Mouse (Mus musculus): ENCODE measurements around the gene Fam161b. TPM values are rescaled to one million over a fixed set of nuclear protein-coding genes. Genes with fewer than 3 reads are reported as not detected.

Fam161b gene
- total RNA-seq (2022), result 1 to 10 TPM; 2.3 to 3.9 (median 3.3) TPM

- peak; percentile 94 for DNase-seq
Measured at GRCm38 (mm10) chr12:84361555-84362489, at the start of gene Fam161b, which contains the start of gene Coq6. Gene Fam161b (minus strand): TSS chr12:84361833. Gene Coq6 (plus strand): TSS chr12:84361657.

DNA sequence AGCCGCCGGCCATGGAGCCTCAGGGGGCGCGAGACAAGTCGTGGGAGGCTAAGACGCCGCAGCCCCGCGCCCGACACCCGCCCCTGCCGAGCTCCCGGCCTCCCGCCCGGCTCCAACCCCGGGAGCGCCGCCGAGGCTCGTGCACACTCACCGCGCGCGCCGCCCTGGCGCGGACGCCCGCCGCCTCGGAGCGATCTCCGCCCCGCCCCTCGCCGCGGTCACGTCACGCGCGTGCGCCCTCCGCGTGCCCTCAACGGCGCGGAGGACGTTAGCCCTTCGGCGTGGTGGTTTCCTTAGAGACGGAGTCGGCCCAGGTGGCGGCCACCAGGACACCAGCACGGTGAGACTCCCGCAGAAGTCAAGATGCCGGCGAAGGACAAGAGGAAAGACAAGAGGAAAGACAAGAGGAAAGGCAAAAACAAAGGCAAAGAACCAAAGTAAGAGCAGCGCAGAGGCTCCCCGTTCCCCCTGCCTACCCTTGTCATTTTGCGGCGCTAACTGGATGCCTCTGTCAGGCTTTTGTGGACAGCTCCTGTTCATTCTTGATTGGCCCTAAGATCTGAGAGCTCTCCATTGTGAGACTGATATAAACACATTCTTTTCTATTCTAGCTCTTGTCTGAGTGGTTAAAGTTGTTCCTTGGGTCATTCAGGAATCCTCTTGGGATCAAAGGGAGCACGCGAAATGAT, 47.3 kb upstream of the Fam161b start, which contains the start of the genes Entpd5 and Bbof1:
Gene Entpd5, minus strand, starts transcription at position 211 of the 689 bp plus-strand sequence.
Gene Bbof1, plus strand, starts transcription at position 253 of the 689 bp plus-strand sequence.
- DNase-seq, result peak; percentile 80

DNA sequence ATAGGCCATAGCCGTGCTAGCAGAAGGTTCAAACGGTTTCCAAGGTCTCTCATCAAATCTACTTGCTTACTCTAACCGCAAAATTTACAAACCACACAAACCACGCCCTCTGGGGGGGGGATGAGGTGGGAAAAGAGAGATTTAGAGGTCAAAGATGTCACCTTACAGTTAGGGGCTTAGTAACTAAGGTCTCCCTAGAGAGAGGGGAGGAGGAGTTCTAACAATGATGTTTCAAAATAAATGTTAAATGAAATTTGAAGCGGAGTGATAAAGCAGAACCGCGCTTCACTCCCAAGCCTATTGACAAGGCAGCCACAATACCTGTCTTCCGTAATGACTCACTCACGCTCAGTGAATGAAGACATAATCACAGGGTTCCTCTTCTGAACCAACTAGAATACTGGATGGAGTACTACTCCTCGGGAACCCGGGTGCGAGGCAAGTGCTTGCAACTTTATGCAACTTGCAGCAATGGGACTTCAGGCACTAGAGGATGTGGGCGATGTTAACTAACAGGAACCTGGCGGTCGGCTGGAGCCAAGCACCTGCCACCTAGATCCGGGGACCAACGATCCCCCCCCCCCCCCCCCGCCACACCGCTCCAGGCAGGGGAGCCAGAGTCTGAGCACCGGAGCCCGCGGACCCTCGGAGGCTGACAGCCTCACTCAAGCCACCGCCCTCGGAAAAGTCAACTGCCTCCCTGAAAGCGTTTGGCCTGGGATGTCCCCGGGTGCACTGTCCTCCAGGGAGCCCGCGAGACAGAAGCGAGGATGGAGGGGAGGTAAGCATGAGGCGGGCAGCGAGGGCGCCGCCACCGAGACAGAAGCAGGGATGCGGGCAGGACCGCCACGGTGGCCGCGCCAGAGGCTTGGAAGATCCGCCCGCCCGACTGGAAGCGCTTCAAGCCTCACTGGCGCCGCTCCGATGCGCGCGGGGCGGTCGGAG, 46.5 kb upstream of the Fam161b start:
- no peak for DNase-seq

DNA sequence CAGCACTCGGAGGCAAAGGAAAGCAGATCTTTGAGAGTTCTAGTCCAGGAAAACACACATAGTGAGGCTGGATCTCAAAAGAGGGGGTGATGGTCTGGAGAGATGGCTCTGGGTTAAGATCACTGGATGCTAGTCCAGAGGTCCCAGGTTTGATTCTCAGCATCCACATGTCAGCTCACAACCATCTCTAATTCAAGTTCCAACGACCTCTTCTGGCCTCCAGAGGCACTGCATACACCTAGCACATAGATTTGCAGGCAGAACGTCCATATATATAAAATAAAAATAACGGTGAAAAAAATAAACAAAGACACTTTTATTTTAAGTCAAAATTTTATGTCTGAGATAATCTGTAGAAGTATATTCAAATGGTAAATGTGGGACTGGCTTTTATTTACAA, 45.6 kb upstream of the Fam161b start:
- DNase-seq, result no peak

DNA sequence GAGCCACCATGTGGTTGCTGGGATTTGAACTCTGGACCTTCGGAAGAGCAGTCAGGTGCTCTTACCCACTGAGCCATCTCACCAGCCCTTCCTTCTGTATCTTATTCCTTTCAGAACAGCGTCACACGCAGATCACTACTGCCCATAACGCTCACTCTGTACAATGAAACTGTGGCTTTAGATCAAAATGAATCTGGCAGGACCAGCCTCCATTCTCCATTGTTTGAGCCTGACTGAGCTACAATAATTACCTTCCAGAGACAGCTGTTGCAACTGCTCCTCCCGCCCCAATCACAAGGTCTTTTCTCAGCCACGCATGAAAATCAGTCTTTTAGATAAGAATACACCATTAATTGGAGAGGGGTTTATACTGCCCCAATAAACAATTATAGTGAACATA, 42.9 kb upstream of the Fam161b start:
- no peak for DNase-seq

- no peak for DNase-seq
Measured at GRCm38 (mm10) chr12:84402923-84403322, 41.3 kb upstream of the Fam161b start.

DNA sequence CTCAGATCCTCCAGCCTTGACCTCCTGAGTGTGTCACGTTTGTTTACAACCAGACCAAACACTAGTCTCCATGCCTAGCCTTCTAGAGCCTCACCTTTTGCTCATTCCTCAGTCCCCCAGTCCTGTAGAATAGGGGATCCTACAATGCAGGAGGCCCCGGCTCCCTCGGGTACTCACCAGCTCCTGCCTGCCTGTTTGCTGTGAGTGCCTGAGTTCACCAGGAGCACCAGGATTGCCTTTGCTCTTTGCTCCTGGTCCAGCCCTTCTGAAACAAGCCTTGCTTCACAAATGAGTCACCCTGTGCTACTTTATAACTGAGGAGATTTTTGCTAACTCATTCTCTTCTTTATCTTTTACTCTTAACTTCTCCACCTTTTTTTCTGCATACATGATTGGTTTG, 39.0 kb upstream of the Fam161b start:
- peak; percentile 42 for DNase-seq

- peak; percentile 53 for DNase-seq
Measured at GRCm38 (mm10) chr12:84400068-84400467, 38.4 kb upstream of the Fam161b start.

DNA sequence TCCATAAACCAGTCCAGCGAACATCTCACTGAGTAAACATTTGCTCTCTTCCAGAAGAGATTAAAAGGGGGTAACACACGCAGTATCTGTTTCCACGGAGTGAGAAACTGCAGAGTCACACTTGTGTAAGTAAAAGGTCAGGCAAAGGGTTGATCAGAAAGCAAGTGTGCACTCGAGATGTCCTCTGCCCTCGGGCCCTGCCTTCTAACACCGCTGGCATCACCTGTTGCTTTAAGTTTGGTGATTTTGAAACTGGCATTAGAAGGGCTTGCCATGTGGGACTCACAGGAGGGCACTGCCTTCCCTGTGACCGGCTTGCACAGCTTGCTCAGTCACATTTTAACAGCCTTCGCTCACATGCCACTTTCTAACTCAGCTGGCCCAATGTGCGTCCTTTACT, 38.0 kb upstream of the Fam161b start:
- no peak for DNase-seq

- DNase-seq, result no peak
Measured at GRCm38 (mm10) chr12:84399135-84399534, 37.5 kb upstream of the Fam161b start.

DNA sequence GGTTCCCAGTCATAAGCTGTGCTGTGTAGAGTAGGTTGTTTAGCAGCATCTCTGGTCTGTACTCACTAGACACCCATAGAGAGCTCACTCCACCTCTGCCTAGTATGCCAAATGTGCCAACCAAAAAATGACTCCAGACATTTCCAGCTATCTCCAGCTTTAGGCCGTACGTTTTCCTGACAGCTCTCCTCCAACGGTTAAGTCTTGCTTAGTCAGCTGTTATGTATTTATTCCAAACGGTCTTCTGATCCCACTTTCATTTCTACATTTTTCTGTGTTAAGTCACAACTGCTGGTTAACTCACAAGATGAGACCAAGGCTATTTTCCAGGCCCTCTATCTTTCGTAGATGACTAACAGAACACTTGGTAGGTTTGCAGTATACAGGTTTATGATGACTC, 37.0 kb upstream of the Fam161b start:
- no peak for DNase-seq

- DNase-seq, result no peak
Measured at GRCm38 (mm10) chr12:84397685-84398084, 36.1 kb upstream of the Fam161b start.

- no peak for DNase-seq
Measured at GRCm38 (mm10) chr12:84396947-84397679, 35.5 kb upstream of the Fam161b start.

GRCm38 (mm10) chr12:84393847-84394246, 32.2 kb upstream of the Fam161b start:
- no peak for DNase-seq

GRCm38 (mm10) chr12:84392681-84393080, 31.0 kb upstream of the Fam161b start:
- DNase-seq, result no peak

DNA sequence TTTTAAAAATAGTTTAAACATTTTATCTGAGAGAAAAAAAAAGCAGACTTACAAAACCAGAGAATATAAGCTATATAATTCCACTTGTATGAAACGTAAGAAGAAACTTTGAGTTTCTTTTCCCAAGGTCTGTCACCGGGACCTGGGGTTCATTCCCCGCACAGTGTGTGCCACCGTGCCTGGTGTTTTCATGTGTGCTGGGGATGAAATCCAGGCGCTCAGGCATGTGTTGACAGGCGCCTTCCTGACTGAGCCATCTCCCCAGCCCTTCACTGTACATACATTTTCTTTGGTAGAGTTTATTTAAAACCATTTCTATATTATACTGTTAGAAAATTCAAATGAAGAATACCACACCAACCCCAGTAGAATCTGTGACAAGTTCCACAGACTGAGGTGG, 28.7 kb upstream of the Fam161b start:
- no peak for DNase-seq

DNA sequence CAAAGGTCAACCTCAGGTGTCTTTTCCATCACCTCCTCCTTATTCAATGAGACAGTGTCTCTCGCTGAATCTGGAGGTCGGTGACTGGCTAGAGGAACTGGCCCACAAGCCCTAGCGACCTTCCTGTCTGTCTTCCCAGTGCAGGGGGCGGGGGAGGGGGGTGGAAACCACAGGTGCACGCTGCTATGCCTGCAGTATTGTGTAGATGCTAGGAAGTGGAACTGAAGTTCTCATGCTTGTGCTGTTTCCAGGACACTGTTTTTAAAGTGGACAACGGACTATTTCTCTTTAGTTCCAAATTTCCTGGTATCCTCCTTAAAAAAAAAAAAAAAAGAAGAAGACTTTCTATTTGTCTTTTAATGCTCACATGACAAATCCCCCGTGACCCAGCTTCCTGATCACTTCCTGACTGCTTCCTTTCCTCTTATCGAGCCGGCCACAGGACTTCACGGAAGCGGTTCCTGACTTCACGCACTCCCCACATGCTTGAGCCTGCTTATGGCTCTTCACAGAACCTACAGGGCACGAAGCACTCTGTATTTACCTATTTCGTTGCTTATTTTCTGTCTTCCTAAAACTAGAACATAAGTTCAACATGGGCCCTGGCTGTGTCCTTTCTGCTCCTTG, 27.3 kb upstream of the Fam161b start:
- DNase-seq, result no peak

GRCm38 (mm10) chr12:84388097-84388496, 26.5 kb upstream of the Fam161b start:
- DNase-seq, result no peak

DNA sequence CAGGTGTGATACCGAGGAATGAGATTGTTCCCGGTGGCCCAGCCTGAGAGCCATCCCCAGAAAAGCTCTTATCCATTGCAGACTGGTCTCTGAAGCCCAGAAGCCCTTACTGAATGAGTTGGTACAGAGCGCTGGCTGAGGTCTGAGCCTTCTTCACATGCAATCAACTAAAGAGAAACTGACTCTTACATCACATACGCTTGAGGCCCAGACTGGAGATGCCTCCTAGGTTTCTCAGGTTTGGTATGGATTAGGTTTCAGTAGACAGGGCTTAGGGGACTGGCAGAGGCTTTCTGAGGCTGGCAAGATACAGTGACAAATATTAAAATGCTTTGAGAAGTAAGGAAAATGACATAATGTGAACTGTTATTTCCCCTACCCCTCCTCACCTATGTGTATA, 23.8 kb upstream of the Fam161b start:
- no peak for DNase-seq

DNA sequence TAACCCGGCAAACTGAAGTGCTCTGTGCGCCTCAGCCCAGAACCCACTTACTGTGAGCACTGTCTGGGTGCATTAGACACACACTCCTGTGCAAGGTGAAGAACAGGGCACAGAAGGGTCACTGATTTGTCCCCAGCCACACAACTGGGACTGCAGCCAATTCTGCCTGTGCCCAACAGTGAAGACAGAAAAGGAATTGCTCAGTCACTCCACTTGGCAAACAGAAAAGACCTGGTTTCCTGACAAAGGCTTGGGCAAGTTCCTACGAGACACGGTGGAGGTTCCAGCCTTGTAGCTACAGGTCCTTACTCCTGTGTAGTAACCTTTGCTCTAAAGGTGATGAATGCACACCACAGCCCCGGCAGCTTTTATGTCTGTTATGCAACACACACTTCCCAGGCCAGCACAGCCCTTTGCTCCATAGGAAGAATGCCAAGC, 23.0 kb upstream of the Fam161b start:
- DNase-seq, result no peak

DNA sequence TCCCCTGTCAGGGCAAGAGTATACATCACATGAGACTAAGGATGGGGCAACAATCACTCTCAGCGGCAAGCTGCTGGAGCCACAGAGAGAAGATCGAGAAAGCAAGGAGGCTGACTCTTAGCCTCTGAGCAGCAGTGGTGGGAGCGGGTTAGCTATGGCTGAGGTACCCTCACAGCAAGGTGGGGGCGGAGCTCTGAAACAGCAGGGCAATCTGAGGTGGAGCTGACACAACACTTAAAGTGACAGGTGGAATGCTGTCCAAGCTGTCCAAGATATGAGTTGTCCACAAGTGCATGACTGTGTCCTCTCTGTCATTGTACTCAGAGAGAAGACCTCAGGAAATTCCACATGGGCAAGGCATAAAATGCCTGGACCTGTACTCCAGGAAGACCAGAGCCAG, 20.7 kb upstream of the Fam161b start:
- no peak for DNase-seq
